Mouse (Mus musculus) liver, embryonic 14 days (tissue): ENCODE results near the gene Fkbp2. TPM values are rescaled to one million over a fixed set of nuclear protein-coding genes. Genes with fewer than 3 reads are reported as not detected.

Source experiments
- polyA plus RNA-seq: library from polyadenylated mRNA; depleted of rRNA; stranded (reverse); fragments of >200 nt; gene quantifications from 2 replicates; pipeline ENCODE4 v1.2.3, GENCODE M21; 2012; rRNA removed

Gene Fkbp2
- 52.6 and 54.0 TPM in 2 replicates for polyA plus RNA-seq

GRCm38 (mm10) chr19:6980381-6981093, at the start of gene Fkbp2:
Gene Fkbp2, minus strand, starts transcription at chr19:6980501.

GRCm38 (mm10) chr19:7019191-7019590, 38.9 kb upstream of the Fkbp2 start, which contains the start of gene Fermt3:
Gene Fermt3, minus strand, starts transcription at chr19:7019469.

GRCm38 (mm10) chr19:6996006-6996405, 15.7 kb upstream of the Fkbp2 start, which contains the start of the genes Nudt22 and Trpt1:
Gene Nudt22, minus strand, starts transcription at chr19:6996117.
Gene Trpt1, plus strand, starts transcription at chr19:6996131.

GRCm38 (mm10) chr19:6992011-6992858, 11.9 kb upstream of the Fkbp2 start, which contains the start of gene Dnajc4:
Gene Dnajc4, minus strand, starts transcription at chr19:6992572.

GRCm38 (mm10) chr19:6987061-6987903, 7.0 kb upstream of the Fkbp2 start, which contains the start of gene Vegfb:
Gene Vegfb, minus strand, starts transcription at chr19:6987651.

GRCm38 (mm10) chr19:6975537-6976521, 4.5 kb downstream of the Fkbp2 start, which contains the start of gene Plcb3:
Gene Plcb3, minus strand, starts transcription at chr19:6976470.

GRCm38 (mm10) chr19:6974211-6975205, 5.8 kb downstream of the Fkbp2 start, which contains the start of gene Ppp1r14b:
Gene Ppp1r14b, plus strand, starts transcription at chr19:6974968.

GRCm38 (mm10) chr19:6942249-6942691, 38.0 kb downstream of the Fkbp2 start, which contains the start of gene Gpr137:
Gene Gpr137, minus strand, starts transcription at chr19:6942480.

GRCm38 (mm10) chr19:6941372-6942248, 38.7 kb downstream of the Fkbp2 start, which contains the start of gene Bad:
Gene Bad, plus strand, starts transcription at chr19:6941861.

GRCm38 (mm10) chr19:6934195-6934977, 45.9 kb downstream of the Fkbp2 start, which contains the start of gene Kcnk4:
Gene Kcnk4, minus strand, starts transcription at chr19:6934515.

Other genes with a start within 250 kb of the Fkbp2 start
- 3.1 and 3.2 TPM in 2 replicates for gene Rps6ka4, start 139.9 kb downstream of the Fkbp2 start, polyA plus RNA-seq
- gene Ccdc88b, start 122.3 kb downstream of the Fkbp2 start, polyA plus RNA-seq = 1.9 and 3.2 TPM in 2 replicates
- gene Trmt112, start 70.8 kb downstream of the Fkbp2 start, polyA plus RNA-seq = 65.8 and 73.0 TPM in 2 replicates
- gene Prdx5, start 70.4 kb downstream of the Fkbp2 start, polyA plus RNA-seq = 60.2 and 66.5 TPM in 2 replicates
- 5.8 and 6.3 TPM in 2 replicates for gene Esrra, start 58.7 kb downstream of the Fkbp2 start, polyA plus RNA-seq
- 0.17 and 0.29 TPM in 2 replicates for gene Catsperz, start 55.1 kb downstream of the Fkbp2 start, polyA plus RNA-seq
- gene Kcnk4, start 46.0 kb downstream of the Fkbp2 start, polyA plus RNA-seq = 0.02 TPM in 1 of 2 replicates, not detected in the other
- 22.4 and 24.1 TPM in 2 replicates for gene Bad, start 38.6 kb downstream of the Fkbp2 start, polyA plus RNA-seq
- 5.3 and 5.7 TPM in 2 replicates for gene Gpr137, start 38.0 kb downstream of the Fkbp2 start, polyA plus RNA-seq
- 68.9 and 77.1 TPM in 2 replicates for gene Ppp1r14b, start 5.5 kb downstream of the Fkbp2 start, polyA plus RNA-seq
- 7.1 and 7.7 TPM in 2 replicates for gene Plcb3, start 4.0 kb downstream of the Fkbp2 start, polyA plus RNA-seq
- 5.9 and 8.0 TPM in 2 replicates for gene Vegfb, start 7.2 kb upstream of the Fkbp2 start, polyA plus RNA-seq
- 7.8 and 8.6 TPM in 2 replicates for gene Dnajc4, start 12.1 kb upstream of the Fkbp2 start, polyA plus RNA-seq
- 5.8 and 6.5 TPM in 2 replicates for gene Nudt22, start 15.6 kb upstream of the Fkbp2 start, polyA plus RNA-seq
- gene Trpt1, start 15.6 kb upstream of the Fkbp2 start, polyA plus RNA-seq = 1.7 and 1.9 TPM in 2 replicates
- 51.7 and 61.6 TPM in 2 replicates for gene Fermt3, start 39.0 kb upstream of the Fkbp2 start, polyA plus RNA-seq
- 90.9 and 96.6 TPM in 2 replicates for gene Stip1, start 59.5 kb upstream of the Fkbp2 start, polyA plus RNA-seq
- 3.9 and 4.1 TPM in 2 replicates for gene Macrod1, start 76.3 kb upstream of the Fkbp2 start, polyA plus RNA-seq
- gene Flrt1, start 125.2 kb upstream of the Fkbp2 start, polyA plus RNA-seq = 0.01 and 0.03 TPM in 2 replicates
- gene Otub1, start 225.8 kb upstream of the Fkbp2 start, polyA plus RNA-seq = 29.6 and 35.9 TPM in 2 replicates
- gene Cox8a, start 237.1 kb upstream of the Fkbp2 start, polyA plus RNA-seq = 256 and 259 TPM in 2 replicates